Mouse (Mus musculus): ENCODE measurements around the gene Pip4p1.
"Not testable (repeated sequence)": the region's sequence is repeated elsewhere in the genome, so short reads cannot be mapped to it uniquely, and the experiment has no call there.

- not testable (repeated sequence) for TF ChIP-seq POLR2A (IDR thresholded peaks at IDR 0.05; ENCODE audit: control insufficient read depth, low read depth, low read length); CTCF (IDR thresholded peaks at IDR 0.05; ENCODE audit: control insufficient read depth, insufficient read depth, insufficient replicate concordance, low read depth, low read length)
Observed at GRCm38 (mm10) chr14:50945081-50945480, 14.4 kb upstream of the Pip4p1 start.

Data from testis, adult 2 months (tissue).